Mouse (Mus musculus) adrenal gland (tissue): ENCODE measurements around the gene Tacc2.

Experiments used
- intact Hi-C: fragments of 180-260 bp; cut with DNase I; formaldehyde crosslinking; loops from one replicate; pipeline ENCODE4 v1.15.1; 2025

Gene Tacc2

DNA sequence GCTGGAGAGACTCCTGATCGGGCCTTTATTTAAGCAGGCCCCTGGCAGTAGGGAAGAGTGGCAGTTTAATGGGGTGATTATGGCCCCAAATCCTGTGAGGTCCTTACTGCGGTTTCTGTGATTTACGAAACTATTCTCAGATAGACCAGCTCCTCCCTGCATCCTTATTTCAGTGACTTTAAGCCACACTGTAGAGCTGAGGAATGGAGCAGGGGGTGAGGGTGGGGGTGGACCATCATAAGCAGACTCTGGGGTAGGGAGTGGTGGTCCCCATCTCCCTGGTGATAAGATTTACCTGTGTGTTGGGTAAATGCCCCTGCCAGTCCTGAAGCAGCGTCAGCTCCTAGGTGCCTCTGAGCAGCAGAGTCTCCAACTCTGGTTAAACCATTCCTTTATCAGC is 29.7 kb downstream of the Tacc2 start:
- intact Hi-C loops = no loop called here

DNA sequence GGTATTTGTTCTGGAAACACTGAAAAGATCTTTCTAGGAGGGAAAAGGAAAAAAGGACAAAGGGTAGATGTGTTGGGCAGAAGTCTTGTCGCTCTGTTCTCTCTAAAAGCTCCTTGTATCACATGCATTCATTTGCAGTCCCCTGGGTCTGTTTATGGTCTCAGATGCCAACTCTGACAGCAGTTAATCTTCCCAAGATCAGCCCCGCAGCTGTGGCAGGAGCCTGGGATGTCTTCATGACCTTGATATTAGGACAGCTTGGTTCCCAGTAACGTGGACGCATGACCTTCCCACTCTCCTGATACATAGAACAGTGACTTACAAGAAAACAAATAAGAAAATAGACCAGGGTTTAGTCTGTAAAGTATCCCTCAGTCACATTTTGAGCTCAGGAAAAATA is 36.7 kb downstream of the Tacc2 start:
- intact Hi-C loops = no loop called here

DNA sequence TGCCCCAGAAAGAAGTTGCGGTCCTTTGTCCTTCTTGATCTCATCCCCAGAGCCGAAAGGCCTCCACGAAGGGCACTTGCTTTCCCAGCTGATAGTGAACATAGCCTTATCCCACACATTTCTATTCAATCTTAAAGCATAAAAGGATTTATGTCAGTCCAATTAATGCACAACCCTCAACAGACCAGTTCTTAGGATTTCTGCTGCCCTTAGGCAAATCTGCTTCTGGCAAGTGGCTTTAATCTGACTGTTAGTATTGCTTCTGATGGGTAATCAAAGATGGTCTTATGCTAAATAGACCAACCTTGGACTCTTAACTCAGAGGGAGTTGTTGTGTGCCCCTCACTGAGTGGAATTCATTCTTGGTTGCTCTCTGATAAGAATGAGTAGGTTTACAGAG is 40.4 kb downstream of the Tacc2 start:
- intact Hi-C loops = no loop called here

- intact Hi-C loops = no loop called here
These were observed 43.8 kb downstream of the Tacc2 start for GRCm38 (mm10) chr7:130621068-130621467.

DNA sequence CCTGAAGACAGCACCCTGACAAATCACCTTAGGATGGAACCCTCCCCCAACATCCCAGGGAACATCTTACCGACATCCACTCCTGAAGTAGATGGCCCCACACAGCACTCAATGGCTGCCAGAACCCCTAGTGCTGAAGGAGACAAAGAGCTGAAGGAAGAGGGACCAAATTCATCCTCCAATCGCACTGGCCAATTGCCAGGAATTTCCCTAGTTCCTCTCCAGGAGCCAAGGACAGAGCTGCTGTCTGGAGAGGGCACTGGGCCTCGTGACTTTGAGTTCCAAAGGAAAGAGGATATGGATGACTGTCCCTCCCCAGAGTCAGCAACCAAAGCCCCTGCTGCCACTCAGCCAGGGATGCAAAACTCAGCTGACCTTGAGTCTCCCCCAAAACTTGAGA is 44.7 kb downstream of the Tacc2 start:
- intact Hi-C loops = no loop called here

- intact Hi-C loops = no loop called here
These were observed 45.1 kb downstream of the Tacc2 start for GRCm38 (mm10) chr7:130622359-130622758.

DNA sequence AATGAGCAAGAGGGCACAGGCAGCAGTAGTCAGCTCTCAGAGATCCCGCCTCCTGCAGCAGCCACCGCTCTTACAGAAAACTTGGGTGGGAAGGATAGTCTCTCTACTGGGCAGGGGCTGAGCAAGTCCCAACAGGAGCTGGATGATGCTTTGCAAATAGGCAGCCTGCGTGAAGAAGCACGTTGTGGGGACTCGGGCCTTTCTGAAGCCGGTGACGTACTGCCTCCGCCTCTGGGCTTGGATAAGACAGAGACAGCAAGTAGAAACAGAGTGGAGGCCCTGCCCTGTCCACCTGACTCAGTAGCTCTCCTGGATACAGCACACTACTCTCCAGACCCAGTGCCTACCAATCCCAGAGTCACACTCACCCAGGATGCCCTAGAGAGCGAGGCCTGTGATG is 47.1 kb downstream of the Tacc2 start:
- intact Hi-C loops = no loop called here

- intact Hi-C loops = no loop called here
These were observed 48.1 kb downstream of the Tacc2 start for GRCm38 (mm10) chr7:130625361-130625760.

- intact Hi-C loops = no loop called here
These were observed 51.4 kb downstream of the Tacc2 start for GRCm38 (mm10) chr7:130628601-130629000.

GRCm38 (mm10) chr7:130629999-130630398 is 52.8 kb downstream of the Tacc2 start:
- intact Hi-C loops = no loop called here

DNA sequence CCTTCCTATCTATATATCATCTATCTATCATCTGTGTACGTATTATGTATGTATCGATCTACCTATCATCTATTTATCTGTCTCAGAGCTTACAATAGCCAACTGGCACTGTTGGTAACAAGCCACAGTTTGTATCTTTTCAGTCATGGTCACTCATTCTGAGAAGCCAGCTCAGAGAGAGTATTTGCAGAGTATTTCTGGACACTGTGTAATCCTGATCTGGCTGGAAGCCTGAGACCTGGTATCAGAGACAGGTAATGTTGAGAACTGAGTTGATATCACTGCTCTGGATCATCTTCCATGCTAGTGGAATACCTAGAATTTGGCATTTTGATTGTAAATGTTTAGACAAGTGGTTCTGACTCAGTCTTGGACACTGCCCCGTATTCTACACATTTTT is 53.7 kb downstream of the Tacc2 start:
- intact Hi-C loops = no loop called here

DNA sequence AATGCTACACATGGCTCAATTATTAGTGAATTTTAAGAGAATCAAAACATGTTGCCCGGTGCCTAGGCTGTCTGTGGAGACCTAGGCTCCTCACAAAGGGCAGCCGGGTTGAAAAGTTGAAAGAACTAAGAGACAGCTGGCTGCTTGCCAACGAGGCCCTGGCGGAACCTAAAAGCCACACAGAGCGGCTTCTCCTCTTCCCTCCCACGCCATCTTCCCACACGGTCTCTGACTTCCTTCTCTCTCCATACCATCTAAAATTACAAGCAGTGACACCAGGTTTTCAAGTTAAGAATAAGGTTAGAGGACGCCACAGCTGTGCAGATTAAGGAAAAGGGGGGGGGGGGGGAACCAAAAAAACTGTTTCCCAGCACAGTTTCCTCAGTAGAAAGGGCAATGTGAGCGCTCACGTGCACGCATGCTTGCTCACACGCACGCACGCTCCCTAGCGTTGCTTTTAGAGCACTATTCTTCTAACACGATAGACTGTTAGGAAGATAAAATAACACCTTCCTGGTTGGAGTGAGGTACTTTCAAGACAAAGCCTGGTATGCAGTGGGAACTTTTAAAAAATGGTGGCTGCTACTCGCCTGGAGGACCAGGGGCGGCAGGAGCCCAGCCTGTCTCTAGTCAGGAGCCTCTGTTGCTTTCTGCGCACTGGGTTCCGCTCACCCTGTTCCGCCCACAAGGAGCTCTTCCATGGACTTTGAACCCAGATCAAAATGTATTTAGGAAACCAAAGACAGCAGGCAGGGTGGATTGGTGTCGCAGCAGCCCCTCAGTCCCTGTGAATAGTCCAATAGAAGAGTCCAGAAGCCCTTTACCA is 54.5 kb downstream of the Tacc2 start:
- intact Hi-C loops = no loop called here

DNA sequence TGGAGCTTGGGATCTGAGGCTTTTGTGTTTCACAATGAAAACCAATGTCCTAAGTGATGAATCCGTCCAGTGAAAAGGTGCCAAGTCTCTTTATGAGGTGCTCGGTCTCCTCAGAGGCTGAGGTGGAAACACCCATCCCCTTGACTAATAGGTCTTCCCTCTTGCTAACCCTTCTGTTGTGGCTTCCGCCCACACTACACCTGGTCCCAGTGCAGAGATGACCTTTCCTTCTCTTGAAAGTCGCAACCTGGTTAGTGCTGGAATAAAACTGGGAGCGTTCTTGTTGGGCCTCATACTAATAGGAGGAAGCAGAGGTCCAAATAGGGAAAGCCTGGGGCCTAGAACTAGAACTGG is 55.1 kb downstream of the Tacc2 start:
- intact Hi-C loops = no loop called here

DNA sequence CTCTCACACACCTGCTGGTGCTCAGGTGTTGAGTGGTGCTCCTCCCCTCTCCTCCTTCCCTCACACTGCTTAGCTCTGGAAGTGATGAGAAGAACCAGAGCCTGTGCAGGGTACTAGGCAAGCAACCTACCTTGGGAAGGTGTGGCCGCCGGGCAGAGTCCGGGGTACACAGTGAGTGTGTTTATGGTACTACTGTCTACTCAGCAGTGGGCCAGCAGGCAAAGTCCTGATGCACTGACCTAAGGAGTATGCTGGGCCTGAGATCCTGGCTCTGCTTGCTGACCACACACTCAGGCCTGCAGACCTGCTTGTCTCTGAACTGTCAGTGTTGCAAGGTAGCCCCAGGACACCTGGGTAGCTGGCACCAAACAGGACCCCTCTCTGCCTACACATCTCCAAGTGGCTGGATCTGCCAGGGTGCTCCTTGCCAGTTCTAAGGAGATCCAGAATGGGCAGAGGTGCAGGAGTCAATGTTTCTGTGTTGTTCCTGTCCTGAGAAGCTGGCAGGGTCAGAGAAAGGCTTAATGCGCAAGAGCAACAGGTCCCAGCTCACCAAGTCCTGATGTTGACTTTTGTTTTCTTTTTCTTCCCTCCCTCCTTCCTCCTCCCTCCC is 57.1 kb downstream of the Tacc2 start:
- intact Hi-C loops = no loop called here

DNA sequence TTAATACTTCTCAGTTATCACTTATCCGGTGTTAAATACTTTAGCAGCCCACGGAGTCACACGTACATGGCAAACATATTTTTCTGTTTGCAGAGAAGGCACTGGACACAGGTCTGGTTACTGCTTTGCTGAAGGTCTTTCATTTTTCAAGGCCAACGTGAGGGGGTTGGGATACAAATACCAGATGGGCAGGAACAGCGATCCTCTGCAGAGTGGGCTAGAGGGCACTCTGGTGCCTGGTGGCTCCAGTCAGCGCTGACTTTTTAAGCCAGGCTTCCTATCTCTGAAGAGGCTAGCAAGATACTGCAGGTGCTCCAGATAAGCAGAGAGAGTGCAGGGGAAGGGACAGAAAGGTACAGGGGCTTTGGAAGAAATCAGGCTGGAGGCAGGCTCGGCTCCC is 58.0 kb downstream of the Tacc2 start:
- intact Hi-C loops = no loop called here

DNA sequence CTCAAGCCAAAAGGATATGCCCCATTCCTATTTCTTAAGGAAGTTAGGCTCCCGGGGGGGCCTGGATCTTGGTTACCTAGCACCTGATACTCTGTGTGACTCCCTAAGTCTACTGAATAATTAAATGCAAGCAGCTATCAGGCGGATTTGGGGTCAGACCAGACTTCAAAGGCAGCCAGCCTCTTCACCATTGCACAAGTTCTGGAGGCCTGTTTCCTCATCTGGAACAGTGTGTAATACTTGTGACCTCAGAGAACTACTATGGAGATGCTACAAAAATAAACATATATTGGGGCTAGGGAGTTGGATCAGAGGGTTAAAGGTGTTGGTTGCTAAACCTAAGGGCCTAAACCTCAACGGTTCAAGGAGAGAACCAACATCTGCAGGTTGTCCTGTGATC is 59.0 kb downstream of the Tacc2 start:
- intact Hi-C loops = no loop called here

GRCm38 (mm10) chr7:130636902-130637301 is 59.7 kb downstream of the Tacc2 start:
- intact Hi-C loops = no loop called here

GRCm38 (mm10) chr7:130637811-130638210 is 60.6 kb downstream of the Tacc2 start:
- intact Hi-C loops = no loop called here

DNA sequence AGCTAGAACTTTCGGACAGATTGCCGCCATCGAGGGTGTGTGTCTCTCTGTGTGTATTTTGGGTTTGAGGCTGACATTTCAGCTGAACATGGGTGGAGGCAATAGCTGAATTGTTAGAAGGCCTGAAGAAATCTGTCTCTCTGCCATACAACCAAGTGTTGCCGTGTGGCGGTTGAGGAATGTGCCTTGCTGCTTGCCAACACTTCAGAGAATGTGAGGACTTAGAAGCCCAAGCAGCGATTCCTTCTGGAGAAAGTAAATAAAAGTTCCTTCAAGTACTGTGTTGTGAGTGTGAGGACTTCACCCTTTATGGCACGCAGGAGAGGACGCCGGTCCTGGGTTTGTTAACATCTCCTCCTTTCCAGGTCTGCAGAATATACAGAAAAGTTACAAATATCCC is 63.4 kb downstream of the Tacc2 start:
- intact Hi-C loops = no loop called here

- intact Hi-C loops = no loop called here
These were observed 68.2 kb downstream of the Tacc2 start for GRCm38 (mm10) chr7:130645332-130645993.

GRCm38 (mm10) chr7:130645994-130646761 is 68.9 kb downstream of the Tacc2 start:
- intact Hi-C loops = no loop called here

- intact Hi-C loops = no loop called here
These were observed 69.5 kb downstream of the Tacc2 start for GRCm38 (mm10) chr7:130646762-130647139.
